Mouse (Mus musculus): ENCODE measurements around the gene Hsf5.
A peak's percentile ranks its signal among the peaks of the same experiment; 100 is the strongest.

Gene Hsf5

DNA sequence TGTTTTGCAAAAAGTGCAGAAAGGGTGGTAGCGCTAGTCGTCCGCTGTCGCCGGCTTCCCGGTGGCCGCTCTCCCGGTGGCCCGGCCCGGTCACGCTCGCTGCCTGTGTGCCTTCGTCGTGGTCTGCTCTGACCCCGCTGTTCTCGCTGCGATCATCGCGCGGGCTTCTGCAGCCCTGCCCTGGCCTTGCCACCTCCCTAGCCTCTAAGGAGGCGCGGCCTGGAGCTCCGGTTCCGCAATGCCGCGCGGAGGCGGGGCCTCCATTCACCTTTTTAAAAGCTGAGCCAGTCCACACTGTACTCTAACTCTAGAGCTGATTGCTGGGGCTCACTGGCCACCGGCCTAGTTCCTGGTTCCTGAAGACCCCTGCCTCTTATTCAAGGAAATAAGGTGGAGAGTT, 22.2 kb downstream of the Hsf5 start:
- no peak for DNase-seq (ENCODE audit: low read depth, low spot score)

DNA sequence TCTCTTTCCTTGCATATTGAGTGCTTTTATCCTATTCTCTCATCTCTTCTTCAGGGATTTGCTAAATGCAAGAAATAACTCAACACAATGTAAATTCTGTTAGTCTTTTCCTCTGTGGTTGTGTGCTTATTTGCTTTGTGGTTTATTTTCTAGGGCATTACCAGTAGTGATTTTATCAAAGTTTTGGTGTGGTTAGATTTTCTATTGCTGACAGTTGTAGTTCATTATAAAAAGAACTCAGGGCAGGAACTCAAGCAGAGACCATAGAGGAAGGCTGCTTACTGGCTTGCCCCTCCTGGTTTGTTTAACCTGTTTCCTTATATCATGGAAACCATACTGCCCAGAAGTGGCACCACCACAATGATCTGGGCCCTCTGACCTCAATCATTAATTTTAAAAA, 25.9 kb downstream of the Hsf5 start:
- DNase-seq (ENCODE audit: low read depth, low spot score): no peak

DNA sequence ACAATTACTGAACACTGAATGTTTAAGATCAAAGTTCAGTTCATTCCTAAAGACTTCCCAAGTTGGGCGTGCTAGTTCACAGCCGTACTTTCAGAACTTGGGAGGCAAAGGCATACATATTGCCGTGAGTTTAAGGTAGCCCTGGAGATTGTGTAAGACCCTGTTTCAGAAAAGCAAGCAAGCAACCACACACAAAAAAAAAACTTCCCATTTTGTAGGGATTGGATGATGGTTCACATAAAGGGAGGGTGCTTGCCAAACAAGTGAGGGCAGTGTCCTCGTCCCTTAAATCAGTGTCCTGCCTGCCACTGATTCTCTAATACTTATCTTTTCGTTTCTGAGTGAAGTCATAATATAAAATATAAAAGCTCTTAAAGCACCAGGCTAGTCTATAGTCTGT, 37.7 kb downstream of the Hsf5 start:
- DNase-seq (ENCODE audit: low read depth, low spot score): no peak

DNA sequence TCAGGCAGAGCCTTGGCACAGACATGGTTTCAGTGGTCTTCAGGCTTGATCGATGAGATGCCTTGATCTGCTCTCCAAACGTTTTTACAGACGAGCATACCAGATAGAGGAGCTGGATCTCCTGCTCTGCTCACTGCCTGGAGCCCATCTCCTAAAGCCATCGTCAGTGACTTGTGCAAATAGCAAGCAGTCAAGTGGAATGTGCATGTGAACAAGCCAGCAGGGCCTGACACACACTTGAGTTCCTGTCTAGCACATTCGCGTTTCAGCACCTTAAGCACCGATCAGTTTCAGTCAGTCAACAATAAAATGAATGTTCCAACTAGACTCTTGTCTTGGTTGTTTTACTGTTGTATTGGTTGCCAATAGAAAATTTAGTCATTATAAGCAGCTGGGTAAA, 42.3 kb downstream of the Hsf5 start:
- no peak for DNase-seq (ENCODE audit: low read depth, low spot score)

DNA sequence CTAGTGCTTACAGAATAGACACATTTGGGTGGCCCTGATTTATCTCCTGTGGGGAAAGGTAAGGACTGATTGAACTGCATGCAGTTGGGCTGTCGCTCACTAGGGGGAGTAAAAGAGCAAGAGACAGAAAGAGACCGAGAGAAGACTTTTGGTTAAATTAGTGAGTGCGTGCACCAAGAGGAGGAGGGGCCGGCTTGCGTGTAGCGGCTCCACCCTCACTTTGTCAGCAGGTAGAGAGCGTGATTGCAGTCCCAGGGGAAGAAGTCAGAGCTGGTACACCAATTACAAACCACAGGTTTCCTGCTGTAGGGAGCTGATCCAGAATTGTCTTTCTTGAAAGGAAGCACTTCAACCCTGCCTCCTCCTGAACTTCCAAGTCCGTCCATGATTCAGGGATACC, 45.4 kb downstream of the Hsf5 start, which contains the start of gene Rnf43:
Rnf43 (plus strand) TSS at position 316 of the 400 bp plus-strand sequence.
- peak; percentile 58 for DNase-seq (ENCODE audit: low read depth, low spot score)

DNA sequence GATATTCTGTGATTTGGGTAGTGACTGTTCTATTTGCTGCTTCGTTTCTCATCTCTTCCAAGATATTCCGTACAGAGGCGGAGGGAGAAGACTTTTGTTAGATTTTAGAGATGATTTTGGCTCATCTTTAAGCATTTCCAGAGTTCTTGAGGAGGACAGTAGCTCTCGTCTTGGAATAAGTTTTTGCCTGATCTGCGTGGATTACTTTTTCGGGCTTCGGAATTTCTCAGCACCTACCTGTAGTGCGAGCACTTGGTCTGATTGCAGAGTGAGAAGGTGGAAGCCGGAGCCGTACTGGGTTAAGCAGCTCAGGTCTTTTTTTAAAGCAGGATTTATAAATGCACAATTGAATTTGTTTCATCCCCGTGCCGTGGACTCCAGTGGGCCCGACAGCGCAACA, 45.9 kb downstream of the Hsf5 start:
- no peak for DNase-seq (ENCODE audit: low read depth, low spot score)

DNA sequence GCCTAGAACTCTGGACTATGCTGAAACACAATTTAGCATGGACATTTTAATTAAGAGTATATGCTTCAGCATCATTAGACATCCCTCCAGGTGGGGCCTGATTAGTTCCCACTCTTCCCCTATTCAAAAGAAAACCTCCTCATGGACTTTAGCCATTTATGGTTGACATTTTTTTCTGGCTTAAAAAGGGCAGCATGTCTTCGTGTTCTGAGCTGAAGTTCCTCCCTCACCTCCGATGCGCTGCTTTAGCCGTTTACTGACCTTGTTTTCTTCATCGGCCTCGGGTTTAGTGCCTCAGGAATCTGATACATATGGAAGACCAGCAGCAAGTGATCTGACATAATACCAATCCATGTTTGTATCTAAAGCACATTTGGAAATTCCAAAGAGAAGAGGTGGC, 47.0 kb downstream of the Hsf5 start:
- DNase-seq (ENCODE audit: low read depth, low spot score): no peak

DNA sequence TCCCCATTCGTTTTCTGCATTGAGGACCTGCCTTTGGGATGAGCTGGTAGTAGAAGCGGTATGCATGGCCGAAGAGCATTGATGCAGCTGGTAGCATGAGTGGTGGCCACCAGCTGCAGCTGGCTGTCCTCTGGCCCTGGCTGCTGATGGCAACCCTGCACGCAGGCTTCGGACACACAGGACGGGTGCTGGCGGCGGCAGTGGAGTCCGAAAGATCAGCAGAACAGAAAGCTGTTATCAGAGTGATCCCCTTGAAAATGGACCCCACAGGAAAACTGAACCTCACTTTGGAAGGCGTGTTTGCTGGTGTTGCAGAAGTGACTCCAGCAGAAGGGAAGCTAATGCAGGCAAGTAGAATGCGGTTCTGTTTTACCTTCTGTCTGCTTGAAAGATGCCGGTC, 47.6 kb downstream of the Hsf5 start:
- no peak for DNase-seq (ENCODE audit: low read depth, low spot score)

DNA sequence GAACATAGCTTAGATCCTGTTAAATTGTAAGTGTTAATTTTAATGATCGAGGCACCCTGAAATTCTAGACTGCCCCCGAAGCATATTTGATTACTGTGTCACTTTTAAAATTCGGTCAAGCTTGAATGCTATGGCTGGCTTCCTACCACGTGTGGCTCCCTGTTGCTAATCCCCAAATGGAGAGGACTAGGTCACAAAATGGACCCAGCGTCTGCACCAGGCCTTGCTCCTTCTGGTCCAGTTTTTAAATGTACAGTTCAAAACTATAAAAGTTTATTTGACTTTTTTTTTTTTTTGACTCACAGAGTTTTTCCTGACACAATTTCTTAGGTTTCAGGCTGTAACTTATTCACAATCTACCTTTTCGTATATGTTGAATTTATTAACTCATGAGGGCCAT, 48.3 kb downstream of the Hsf5 start:
- DNase-seq (ENCODE audit: low read depth, low spot score): no peak

DNA sequence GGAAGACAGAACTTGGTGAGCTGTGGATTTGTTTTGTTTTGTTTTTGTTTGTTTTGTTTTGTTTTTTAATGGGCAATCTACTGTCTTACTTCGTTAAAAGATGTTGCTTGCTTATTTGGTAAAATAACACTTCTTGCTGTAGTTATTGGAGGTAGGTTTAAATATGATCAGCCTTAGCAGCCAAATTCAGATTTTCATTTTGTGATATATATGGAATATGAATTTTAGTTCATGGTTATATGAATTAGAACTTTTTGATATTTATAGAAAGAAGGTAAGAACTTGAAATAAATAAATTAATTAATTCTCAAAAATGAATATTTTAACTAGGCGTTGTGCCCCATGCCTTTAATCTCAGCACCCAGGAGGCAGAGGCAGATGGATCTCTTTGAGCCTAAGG, 48.7 kb downstream of the Hsf5 start:
- no peak for DNase-seq (ENCODE audit: low read depth, low spot score)

DNA sequence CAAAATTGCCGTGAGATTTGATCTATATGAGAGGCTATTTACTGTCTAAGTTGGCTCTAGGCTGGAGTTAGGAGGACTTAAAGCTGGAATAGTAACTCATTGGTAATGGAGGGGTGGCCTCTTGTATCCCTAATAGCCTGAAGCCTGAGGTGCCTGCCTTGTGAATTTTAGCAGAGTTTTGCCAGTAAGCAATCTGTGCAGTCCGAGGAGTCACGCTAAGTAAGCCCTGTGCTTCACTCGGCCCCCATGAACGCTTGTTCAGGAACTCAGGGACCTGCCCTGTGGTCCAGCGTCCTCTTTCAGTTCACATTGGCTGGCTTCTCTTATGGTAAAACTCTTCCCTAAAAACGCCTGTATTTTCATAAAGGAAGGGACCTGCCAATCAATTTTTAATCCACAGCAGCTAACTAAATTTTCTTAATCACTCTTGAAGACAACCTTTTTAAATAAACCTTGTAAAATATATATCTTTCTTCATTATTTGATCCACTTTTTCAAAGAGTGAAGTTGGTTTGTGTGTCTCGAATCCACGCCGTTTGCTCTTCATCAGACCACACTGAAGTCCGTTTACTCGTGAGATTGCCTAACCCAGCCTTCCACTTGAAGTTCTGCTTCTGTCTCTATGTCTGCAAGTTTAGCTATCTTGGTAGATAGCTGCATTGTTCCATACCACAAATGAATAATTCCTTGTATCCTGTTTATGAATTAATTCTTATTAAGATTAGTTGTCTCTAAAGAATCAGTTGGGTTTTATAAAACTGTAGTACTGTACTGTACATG, 49.5 kb downstream of the Hsf5 start:
- no peak for DNase-seq (ENCODE audit: low read depth, low spot score)

DNA sequence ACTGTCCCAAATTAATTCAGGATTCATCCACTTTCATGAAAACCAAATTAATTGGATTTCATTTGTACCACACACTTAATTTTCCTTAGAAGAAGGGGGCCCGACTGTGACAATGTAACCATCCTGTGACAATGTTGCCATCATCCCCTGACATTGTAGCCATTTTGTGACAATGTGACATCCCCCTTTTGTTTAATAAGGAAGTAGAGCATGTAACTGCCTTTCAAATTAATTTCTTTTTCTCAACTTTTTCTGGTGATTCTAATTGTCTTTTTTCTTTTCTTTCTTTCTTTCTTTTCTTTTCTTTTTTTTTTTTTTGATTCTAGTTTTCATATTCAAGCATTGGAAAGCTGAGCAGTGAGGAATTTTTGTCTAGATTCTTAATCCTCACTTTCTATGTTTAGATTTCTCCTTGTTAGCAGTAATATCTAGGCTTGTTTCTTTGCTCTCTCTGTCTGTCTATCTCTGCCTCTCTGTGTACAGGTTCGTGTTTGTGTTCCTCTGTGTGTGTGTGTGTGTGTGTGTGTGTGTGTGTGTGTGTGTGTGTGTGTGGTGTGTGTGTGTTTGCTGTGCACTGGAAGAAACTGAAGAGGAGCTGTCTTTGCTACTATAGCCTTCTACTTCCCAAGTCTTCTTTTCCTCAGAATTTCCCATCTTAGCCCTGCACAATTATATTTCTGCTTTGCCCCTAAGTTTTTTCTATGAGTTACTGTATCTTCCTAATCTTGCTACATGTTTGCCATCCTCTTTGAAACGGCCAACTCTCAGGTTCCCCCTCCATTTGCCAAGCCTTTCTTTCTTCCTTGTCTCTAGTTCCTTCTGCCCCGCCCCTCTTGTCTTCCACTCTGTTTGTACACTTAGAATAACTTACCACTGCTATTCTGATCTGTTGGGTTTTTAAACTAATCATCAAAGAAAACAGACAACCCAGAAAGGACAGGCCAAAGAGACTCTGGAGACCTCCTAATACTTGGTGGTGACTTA, 50.4 kb downstream of the Hsf5 start:
- no peak for DNase-seq (ENCODE audit: low read depth, low spot score)

DNA sequence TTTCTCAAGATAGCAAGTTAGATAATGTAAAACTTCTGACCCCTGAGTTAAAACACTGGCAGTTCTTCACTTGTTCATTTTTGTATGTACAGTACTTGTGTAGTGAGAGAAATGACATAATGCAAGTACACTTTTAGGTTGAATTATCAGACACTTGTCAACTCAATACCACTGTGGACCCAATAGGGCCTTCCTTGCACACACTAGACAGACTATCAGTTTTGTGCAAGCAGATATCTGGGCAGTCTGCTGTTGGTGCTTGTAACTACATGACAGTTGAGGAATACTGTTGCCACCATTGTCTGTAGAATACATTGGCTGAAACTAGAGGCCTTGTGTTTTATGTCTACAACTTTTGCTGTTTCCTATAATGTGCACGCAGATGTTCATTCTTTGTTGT, 56.3 kb downstream of the Hsf5 start:
- DNase-seq (ENCODE audit: low read depth, low spot score): no peak

DNA sequence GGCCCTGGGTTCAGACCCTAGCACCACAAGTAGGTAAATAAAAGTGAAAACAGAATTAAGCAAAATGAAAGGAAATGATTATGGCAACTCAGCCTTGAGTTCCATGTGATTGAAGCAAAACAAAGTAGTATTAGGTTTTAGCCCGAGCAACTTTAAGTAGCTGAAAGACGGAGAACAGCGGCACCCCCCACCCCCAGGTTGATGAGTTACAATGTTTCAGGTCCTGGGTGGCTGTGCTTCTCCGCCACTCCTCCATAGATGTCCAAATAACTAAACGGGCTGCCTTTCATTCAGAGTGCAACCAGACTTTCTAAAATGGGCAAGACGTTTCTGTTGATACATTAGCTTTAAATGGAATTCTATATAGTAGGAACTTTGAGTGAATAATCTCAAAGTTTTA, 58.6 kb downstream of the Hsf5 start:
- DNase-seq (ENCODE audit: low read depth, low spot score): no peak

DNA sequence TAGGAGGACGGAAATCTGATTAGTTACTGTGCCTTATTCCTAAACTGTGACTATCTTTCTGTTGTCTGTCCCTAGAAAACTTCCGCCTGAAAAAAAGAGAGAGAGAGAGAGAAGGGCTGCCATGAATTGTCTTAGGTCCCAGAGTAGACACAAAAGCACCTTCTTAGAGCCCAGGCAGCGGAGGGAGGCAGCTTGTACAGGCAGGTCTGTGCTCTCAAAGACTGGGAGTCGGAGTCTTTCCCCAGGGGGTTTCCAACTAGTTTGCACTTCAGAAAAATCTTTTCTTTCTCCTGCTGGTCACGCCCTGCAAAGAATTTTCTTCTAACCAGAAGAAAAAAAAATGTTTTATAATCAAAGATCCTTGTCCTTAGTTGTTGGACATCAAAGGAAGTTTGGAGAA, 60.8 kb downstream of the Hsf5 start:
- no peak for DNase-seq (ENCODE audit: low read depth, low spot score)

DNA sequence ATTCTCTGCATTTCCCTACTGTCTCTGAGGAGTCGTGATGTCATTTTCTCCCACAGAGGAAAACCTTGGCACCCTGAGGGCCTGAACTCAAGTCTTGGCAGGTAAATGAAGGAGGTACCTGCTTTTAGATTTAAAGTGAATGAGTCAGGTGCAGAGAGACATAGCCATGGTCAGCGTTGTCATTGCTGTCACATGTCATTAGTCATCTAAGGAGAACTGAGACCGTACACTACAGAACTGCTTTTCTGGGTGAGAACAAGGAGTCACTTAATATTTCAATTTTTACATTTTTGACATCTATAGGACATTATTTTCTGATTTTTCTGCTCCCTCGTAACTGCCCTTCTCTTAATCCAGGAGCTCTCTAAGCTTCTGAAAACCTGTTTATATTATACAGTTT, 61.6 kb downstream of the Hsf5 start:
- DNase-seq (ENCODE audit: low read depth, low spot score): no peak

DNA sequence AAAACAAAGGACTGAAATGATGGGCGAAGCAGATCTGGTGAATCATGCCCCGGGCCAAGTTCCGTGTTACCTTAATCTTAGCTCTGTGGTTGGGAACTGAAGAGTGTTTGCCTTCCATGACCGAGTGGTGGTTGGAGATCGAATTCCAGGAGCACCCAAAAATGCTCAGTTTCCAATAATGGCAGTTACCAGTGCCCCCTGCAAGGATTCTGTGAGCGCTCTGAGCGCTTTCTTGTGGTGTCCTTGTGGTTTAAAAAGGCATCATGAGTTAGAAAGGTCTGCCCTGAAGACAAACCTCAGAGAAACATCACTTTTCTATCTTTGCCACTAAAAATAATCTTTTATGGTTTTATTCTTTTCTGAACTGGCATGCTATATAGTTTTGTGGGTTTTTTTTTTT, 62.0 kb downstream of the Hsf5 start:
- DNase-seq (ENCODE audit: low read depth, low spot score): no peak

DNA sequence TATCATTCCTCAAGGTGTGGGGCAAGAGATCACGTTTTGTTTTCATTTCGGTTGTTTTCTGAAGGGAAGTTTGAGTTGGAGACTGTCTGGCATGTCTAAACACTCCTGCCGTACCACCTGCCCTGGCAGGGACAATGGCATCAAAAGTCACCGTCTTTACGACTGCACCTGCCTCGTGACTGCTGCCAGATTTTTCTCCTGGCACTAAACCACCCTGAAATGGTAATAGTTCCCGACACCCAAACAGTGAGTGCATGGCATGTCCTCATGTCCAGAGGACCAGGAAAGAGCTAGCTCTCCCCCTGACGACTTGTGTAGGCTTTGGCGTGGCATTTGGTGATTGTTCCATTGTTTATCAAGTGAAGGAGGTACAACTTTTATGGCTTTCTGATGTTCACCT, 63.8 kb downstream of the Hsf5 start:
- DNase-seq (ENCODE audit: low read depth, low spot score): no peak

DNA sequence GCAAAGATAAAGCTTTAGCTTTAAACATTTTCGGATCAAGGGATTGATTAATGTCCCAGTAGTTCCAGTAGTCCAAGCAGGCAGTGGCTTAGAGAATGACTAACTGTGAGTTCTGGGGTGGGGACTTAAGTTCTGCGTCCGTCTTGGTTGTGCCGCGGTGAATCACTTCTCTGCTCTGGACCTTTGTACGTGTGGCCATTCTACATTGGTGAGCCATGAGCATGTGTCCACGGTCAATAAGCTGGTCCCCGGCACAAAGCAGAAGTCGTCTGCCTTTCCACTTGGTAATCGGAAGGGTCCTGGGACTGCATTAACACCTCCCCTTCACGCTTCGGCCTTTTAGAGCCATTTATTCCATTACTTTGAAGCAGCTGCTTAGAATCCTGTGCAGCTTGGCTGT, 65.1 kb downstream of the Hsf5 start:
- DNase-seq (ENCODE audit: low read depth, low spot score): no peak

DNA sequence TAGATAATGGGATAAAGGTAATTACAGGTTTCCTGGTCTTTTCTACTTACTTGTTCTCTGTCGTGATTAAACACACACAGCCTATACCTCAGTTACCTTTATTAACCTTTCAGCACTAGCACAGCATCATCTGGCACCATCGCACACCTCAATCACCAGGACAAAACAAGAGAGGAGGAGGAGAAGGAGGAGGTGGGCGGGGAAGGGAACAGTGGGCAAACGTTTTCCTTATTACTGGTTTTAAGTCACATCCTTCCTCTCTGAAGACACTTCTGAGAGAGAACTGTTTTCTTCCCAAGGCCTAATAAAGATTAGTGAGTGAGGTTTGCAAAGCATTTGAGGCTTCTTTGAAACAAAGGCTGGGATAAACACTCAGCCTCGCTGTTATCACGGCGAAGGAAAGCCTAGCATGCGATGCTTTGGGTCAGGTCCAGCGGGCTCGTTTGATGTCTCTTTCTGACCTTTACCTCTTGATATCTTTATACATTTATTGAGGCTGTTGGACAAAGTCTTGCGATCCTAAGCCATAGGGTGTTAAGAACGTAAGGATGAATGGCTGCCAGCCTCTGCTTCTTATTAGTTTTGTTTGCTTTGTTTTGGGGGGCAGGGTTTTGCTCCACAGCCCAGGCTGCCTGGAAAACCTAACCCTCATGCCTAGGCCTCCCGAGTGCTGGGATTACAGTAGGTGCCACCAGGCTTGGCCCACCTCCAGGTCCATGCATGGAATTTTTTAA, 66.0 kb downstream of the Hsf5 start:
- no peak for DNase-seq (ENCODE audit: low read depth, low spot score)

DNA sequence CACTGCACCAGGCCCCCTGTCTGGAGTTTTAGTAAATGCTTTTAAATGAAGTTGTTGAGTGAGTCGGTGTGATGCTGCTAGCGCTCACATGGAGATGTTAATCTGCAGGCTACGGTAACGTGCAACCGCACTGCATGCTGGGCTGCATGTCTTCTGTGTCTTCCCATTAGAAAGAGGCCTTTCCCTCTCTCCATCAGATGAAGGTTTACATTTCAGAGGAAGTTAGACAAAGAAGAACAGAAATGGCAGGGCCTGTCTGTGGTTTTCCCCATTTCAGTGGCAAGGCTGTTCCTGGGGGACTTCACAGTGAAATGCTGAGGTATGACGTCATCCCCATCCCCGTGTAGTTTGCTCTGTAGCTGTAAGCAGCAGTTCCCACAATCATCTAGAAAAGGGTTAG, 69.4 kb downstream of the Hsf5 start:
- DNase-seq (ENCODE audit: low read depth, low spot score): no peak

Measured in brain, embryonic 18.5 days (tissue).